Mouse (Mus musculus) B cell, adult 2 months (primary cell): ENCODE measurements around the gene Sumf2.
A peak's percentile ranks its signal among the peaks of the same experiment; 100 is the strongest.

Experiments used
- DNase-seq, 2 experiments: peaks; one replicate each; pipeline ENCODE4 v3.0.0; 2022

Gene Sumf2

GRCm38 (mm10) chr5:129908242-129908965, 61.6 kb downstream of the Sumf2 start, which contains the start of gene Nupr1l:
Nupr1l (plus strand) TSS chr5:129908540.
- peak; percentile 77 to 79 for DNase-seq

GRCm38 (mm10) chr5:129909147-129909546, 62.4 kb downstream of the Sumf2 start:
- DNase-seq = no peak

GRCm38 (mm10) chr5:129909591-129909990, 62.8 kb downstream of the Sumf2 start:
- DNase-seq = no peak
